Comparison of ENCODE assay signal across 8 mouse cellular contexts in genomic region chr2:103969437-103970040, GRCm38 (mm10). TPM values are rescaled to one million over a fixed set of nuclear protein-coding genes. Genes with fewer than 3 reads are reported as not detected.
DNase-seq lines count a peak whose midpoint lies in the region; ATAC-seq and TF ChIP-seq lines count a peak whose summit lies in the region.

No protein-coding gene starts in this region.

- peak; percentile 45 to 47 for DNase-seq in urinary bladder, adult 18-20 months (ENCODE audit: low spot score in 2 of 2)
- DNase-seq in urinary bladder, postnatal 10 days (ENCODE audit: low spot score) = no peak
- peak; percentile 79 to 81 for DNase-seq in heart, adult 2 months
- DNase-seq in kidney, adult 18-20 months = peak; percentile 74
- DNase-seq in spleen, adult 12 weeks (ENCODE audit: low spot score) = peak; percentile 65

- peak overlapping the region; percentile 75 for H3K9ac ChIP-seq in embryonic facial prominence, embryonic 13.5 days
- peak overlapping the region; percentile 85 for H3K9ac ChIP-seq in heart, adult 2 months (ENCODE audit: low read depth, low read length)
- peak overlapping the region; percentile 71 for H3K9ac ChIP-seq in limb, embryonic 13.5 days
- peak overlapping the region; percentile 88 for H3K9ac ChIP-seq in midbrain, embryonic 13.5 days (replicated peaks)

- H3K36me3 ChIP-seq in embryonic facial prominence, embryonic 13.5 days = no peaks in the 10 kb centered on the region
- 0 out of 2 replicates have a peak, but pooled peaks cover 2% of the 10 kb centered on the region for H3K36me3 ChIP-seq in heart, adult 2 months (ENCODE audit: control insufficient read depth, insufficient read depth, low read length)
- no peaks in the 10 kb centered on the region for H3K36me3 ChIP-seq in limb, embryonic 13.5 days
- H3K36me3 ChIP-seq in midbrain, embryonic 13.5 days = no peaks in the 10 kb centered on the region

- peaks cover 77% of the 10 kb centered on the region for H3K27me3 ChIP-seq in embryonic facial prominence, embryonic 13.5 days
- H3K27me3 ChIP-seq in heart, adult 2 months (ENCODE audit: control insufficient read depth, insufficient read depth, low read length) = no peaks in the 10 kb centered on the region
- H3K27me3 ChIP-seq in limb, embryonic 13.5 days = peaks cover 66% of the 10 kb centered on the region
- peaks cover 38% of the 10 kb centered on the region for H3K27me3 ChIP-seq in midbrain, embryonic 13.5 days

- no peaks in the 10 kb centered on the region for H3K79me2 ChIP-seq in heart, adult 2 months (replicated peaks; ENCODE audit: control insufficient read depth, insufficient read depth, low read length)

- WGBS in embryonic facial prominence, embryonic 13.5 days = under 1% methylated on average over 40 of the region's 40 CpGs
- under 1% methylated on average over 40 of the region's 40 CpGs for WGBS in heart, adult 2 months
- WGBS in limb, embryonic 13.5 days = under 1% methylated on average over 39 of the region's 40 CpGs
- under 1% methylated on average over 40 of the region's 40 CpGs for WGBS in midbrain, embryonic 13.5 days

- intact Hi-C loops in heart, adult 2 months (cut with DNase I) = loop anchor here (5.0 to 10.0 kb wide), 3 partner anchors 72 to 405 kb away; partner anchors contain the start of genes Abtb2 and Caprin1

- H3K4me2 ChIP-seq in embryonic facial prominence, embryonic 13.5 days = peak overlapping the region; percentile 98
- H3K4me2 ChIP-seq in limb, embryonic 13.5 days (replicated peaks) = peak overlapping the region; percentile 98
- H3K4me2 ChIP-seq in midbrain, embryonic 13.5 days (replicated peaks) = peak overlapping the region; percentile 88

- H3K4me3 ChIP-seq in embryonic facial prominence, embryonic 13.5 days = peak overlapping the region; percentile 73
- peak overlapping the region; percentile 78 for H3K4me3 ChIP-seq in heart, adult 2 months
- peak overlapping the region; percentile 74 for H3K4me3 ChIP-seq in limb, embryonic 13.5 days
- peak overlapping the region; percentile 73 for H3K4me3 ChIP-seq in midbrain, embryonic 13.5 days (replicated peaks)

- peak; percentile 65 for TF ChIP-seq POLR2A in heart, adult 2 months (IDR thresholded peaks at IDR 0.05; ENCODE audit: insufficient read depth, low read depth, low read length)

- TF ChIP-seq EP300 in heart, adult 2 months (IDR thresholded peaks at IDR 0.05; ENCODE audit: insufficient read depth, low read depth, low read length) = peak; percentile 51; the same call in 1 of the 2 replicates

- 0 out of 2 replicates have a peak, but pooled peaks have one; percentile 59 for ATAC-seq in embryonic facial prominence, embryonic 13.5 days (ENCODE audit: insufficient number of reproducible peaks, insufficient read depth, low FRiP score, low TSS enrichment, low read depth)
- ATAC-seq in limb, embryonic 13.5 days (ENCODE audit: low FRiP score, low read depth) = peak; percentile 68
- peak; percentile 88 for ATAC-seq in midbrain, embryonic 13.5 days

- H3K4me1 ChIP-seq in embryonic facial prominence, embryonic 13.5 days = peaks cover 18% of the 10 kb centered on the region
- H3K4me1 ChIP-seq in heart, adult 2 months (ENCODE audit: control insufficient read depth, insufficient read depth, low read length) = peaks cover 1% of the 10 kb centered on the region; the same call in 1 of the 2 replicates
- H3K4me1 ChIP-seq in limb, embryonic 13.5 days = peaks cover 21% of the 10 kb centered on the region
- peaks cover 23% of the 10 kb centered on the region for H3K4me1 ChIP-seq in midbrain, embryonic 13.5 days (replicated peaks)

- no peaks in the 10 kb centered on the region for H3K9me3 ChIP-seq in embryonic facial prominence, embryonic 13.5 days
- no peaks in the 10 kb centered on the region for H3K9me3 ChIP-seq in limb, embryonic 13.5 days
- H3K9me3 ChIP-seq in midbrain, embryonic 13.5 days = no peaks in the 10 kb centered on the region

- peak overlapping the region; percentile 33 for H3K27ac ChIP-seq in embryonic facial prominence, embryonic 13.5 days
- peak overlapping the region; percentile 94 for H3K27ac ChIP-seq in heart, adult 2 months
- H3K27ac ChIP-seq in limb, embryonic 13.5 days = no peak overlapping the region
- H3K27ac ChIP-seq in midbrain, embryonic 13.5 days = peak overlapping the region; percentile 89

- TF ChIP-seq CTCF in heart, adult 2 months (IDR thresholded peaks at IDR 0.05) = peak; percentile 57

RNA-seq across cellular contexts. Expression of gene Lmo2, which starts 11.8 kb away (rescaled TPM):
- polyA plus RNA-seq in embryonic facial prominence, embryonic 13.5 days (2015; fragmentation: Nextera tagmentation; extraction: Ambion mirVana) = 13.0 and 14.0 TPM in 2 replicates
- 10 to 100 TPM; 19.8 to 25.3 TPM for total RNA-seq in heart, adult 2 months (2021)
- polyA plus RNA-seq in heart, adult 2 months (2012; rRNA removed) = 17.7 and 19.5 TPM in 2 replicates
- 14.0 and 14.5 TPM in 2 replicates for polyA plus RNA-seq in limb, embryonic 13.5 days (2015; fragmentation: Nextera tagmentation; extraction: Ambion mirVana)
- 25.8 and 28.7 TPM in 2 replicates for polyA plus RNA-seq in midbrain, embryonic 13.5 days (2015; fragmentation: Nextera tagmentation; extraction: Ambion mirVana)

RNA-seq across cellular contexts. Expression of gene Fbxo3, which starts 58.0 kb away (rescaled TPM):
- polyA plus RNA-seq in embryonic facial prominence, embryonic 13.5 days (2015; fragmentation: Nextera tagmentation; extraction: Ambion mirVana) = 54.3 and 61.1 TPM in 2 replicates
- total RNA-seq in heart, adult 2 months (2021) = 10 to 100 TPM; 46.8 to 57.1 TPM
- polyA plus RNA-seq in heart, adult 2 months (2012; rRNA removed) = 23.2 and 51.4 TPM in 2 replicates
- polyA plus RNA-seq in limb, embryonic 13.5 days (2015; fragmentation: Nextera tagmentation; extraction: Ambion mirVana) = 55.5 and 56.6 TPM in 2 replicates
- polyA plus RNA-seq in midbrain, embryonic 13.5 days (2015; fragmentation: Nextera tagmentation; extraction: Ambion mirVana) = 64.3 and 72.0 TPM in 2 replicates

RNA-seq across cellular contexts. Expression of gene 4931422A03Rik, which starts 58.6 kb away (rescaled TPM):
- polyA plus RNA-seq in embryonic facial prominence, embryonic 13.5 days (2015; fragmentation: Nextera tagmentation; extraction: Ambion mirVana) = 2.9 and 3.1 TPM in 2 replicates
- total RNA-seq in heart, adult 2 months (2021) = not detected
- not detected in 2 replicates for polyA plus RNA-seq in heart, adult 2 months (2012; rRNA removed)
- polyA plus RNA-seq in limb, embryonic 13.5 days (2015; fragmentation: Nextera tagmentation; extraction: Ambion mirVana) = 2.3 and 2.9 TPM in 2 replicates
- 1.8 and 2.5 TPM in 2 replicates for polyA plus RNA-seq in midbrain, embryonic 13.5 days (2015; fragmentation: Nextera tagmentation; extraction: Ambion mirVana)
